Mouse (Mus musculus): ENCODE measurements around the gene Cd151.

Cd151 gene

GRCm38 (mm10) chr7:141469901-141470636 is 2.9 kb downstream of the Cd151 start:
- CTCF ChIA-PET: interaction anchor here in 3 of 4 experiments (0.5 to 3.8 kb wide), 7 partner anchors 11 to 67 kb away, joined by 3 to 46 read pairs (median 7); partner anchors contain the start of genes Cracr2b (in 1 of the 3), Pnpla2 (in 1 of the 3) and Rplp2 (in 1 of the 3)
- POLR2A ChIA-PET: interaction anchor here (0.5 to 38.4 kb wide), 16 partner anchors 3 to 411 kb away, joined by 3 to 944 read pairs (median 10); partner anchors contain the start of genes Cracr2b (in 3 of the 4), Pnpla2 (in 3 of the 4), Cd151 (in 2 of the 4) and Pidd1 (in 2 of the 4)

- POLR2A ChIA-PET: interaction anchor here in 3 of 4 experiments (0.5 to 38.4 kb wide), 13 partner anchors 3 to 771 kb away, joined by 3 to 944 read pairs (median 5); partner anchors contain the start of genes Cd151 (in 2 of the 3), Cracr2b (in 2 of the 3), Pnpla2 (in 2 of the 3) and Rplp2 (in 2 of the 3)
- CTCF ChIA-PET: interaction anchor here (0.5 to 3.8 kb wide), 6 partner anchors 10 to 67 kb away, joined by 3 to 46 read pairs (median 6); partner anchors contain the start of gene Cracr2b (in 1 of the 4)
Observed at GRCm38 (mm10) chr7:141470637-141470944, 3.4 kb downstream of the Cd151 start.

DNA sequence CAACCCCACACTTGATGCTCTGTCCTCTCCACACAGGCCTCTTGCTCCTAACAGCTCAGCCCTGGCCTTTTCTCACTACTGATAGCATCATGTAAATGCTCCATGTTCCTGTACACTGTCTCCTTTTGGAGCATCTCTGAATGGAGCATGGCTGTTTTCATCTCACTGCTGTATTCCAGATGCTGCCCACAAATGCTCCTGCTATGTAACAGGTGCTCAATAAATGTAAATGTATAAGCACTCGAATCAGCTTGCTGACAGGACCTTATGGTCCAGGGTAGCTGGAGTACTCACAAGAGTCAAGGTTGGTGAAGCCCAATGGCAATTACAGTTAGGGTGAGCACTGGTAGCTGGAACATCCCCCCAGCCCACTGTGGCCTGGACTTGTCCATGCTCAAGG is 4.0 kb downstream of the Cd151 start:
- ChIA-PET POLR2A (interaction anchor here in 3 of 4 experiments (0.7 to 38.4 kb wide), 9 partner anchors 2 to 771 kb away, joined by 3 to 944 read pairs (median 7); partner anchors contain the start of genes Cd151 (in 2 of the 3), Cracr2b (in 2 of the 3), Pnpla2 (in 2 of the 3) and Rplp2 (in 2 of the 3)), CTCF (interaction anchor here in 3 of 4 experiments (0.6 to 2.0 kb wide), 5 partner anchors 10 to 626 kb away, joined by 3 to 10 read pairs (median 5); partner anchors contain the start of gene Cracr2b (in 1 of the 3))

DNA sequence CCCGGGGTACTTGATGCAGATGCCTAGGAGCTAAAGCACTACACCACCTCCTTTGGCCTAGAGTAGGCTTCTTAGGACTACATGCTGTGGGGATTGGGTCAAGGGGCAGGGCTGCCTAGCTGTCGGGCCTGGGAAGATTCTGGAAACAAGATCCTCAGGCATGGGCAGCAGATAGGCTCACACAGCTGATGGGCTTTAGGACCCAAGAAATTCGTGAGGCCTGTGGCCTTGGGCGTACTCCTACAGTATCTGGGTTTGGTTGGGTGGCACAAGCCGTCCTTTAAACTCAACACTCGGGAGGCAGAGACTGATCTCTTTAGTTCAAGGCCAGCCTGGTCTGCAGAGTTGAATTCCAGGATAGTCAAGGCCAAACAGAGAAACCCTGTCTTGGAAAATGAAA is 5.0 kb downstream of the Cd151 start:
- ChIA-PET CTCF (interaction anchor here in 3 of 4 experiments (0.6 to 2.0 kb wide), 5 partner anchors 9 to 77 kb away, joined by 3 to 10 read pairs (median 5); partner anchors contain the start of gene Cracr2b (in 1 of the 3)), POLR2A (interaction anchor here in 2 of 4 experiments (0.6 to 38.4 kb wide), 6 partner anchors 1 to 87 kb away, joined by 4 to 944 read pairs (median 293); partner anchors contain the start of genes Cd151 (in 2 of the 2), Cracr2b (in 2 of the 2), Pnpla2 (in 2 of the 2) and Rplp2 (in 2 of the 2))

DNA sequence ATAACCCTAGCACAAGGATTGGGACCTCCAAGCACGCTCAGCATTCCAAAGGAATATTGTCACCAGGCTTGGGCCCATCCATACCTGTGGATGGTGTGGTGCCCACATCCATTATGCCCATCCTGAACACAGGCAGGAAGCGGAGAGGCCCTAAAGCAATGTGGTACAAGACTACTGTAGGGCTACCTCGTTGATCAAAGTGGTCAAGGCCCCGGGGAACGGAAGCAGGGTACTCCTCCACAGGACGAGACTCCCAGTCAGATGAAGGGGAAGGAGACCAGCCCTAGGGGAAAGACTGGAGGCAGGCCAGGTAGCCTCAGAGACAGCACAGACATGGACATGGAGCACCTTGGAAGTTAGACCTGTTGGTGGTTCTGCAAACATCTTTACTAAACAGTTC is 5.6 kb downstream of the Cd151 start:
- ChIA-PET POLR2A (interaction anchor here in 2 of 4 experiments (0.8 to 38.4 kb wide), 4 partner anchors 14 to 67 kb away, joined by 3 to 944 read pairs (median 292); partner anchors contain the start of genes Cd151 (in 2 of the 2), Cracr2b (in 2 of the 2), Pnpla2 (in 2 of the 2) and Rplp2 (in 2 of the 2)), CTCF (interaction anchor here in 2 of 4 experiments (1.8 to 2.0 kb wide), 2 partner anchors 8 kb away, joined by 7 to 10 read pairs; no protein-coding TSS in a partner anchor)

DNA sequence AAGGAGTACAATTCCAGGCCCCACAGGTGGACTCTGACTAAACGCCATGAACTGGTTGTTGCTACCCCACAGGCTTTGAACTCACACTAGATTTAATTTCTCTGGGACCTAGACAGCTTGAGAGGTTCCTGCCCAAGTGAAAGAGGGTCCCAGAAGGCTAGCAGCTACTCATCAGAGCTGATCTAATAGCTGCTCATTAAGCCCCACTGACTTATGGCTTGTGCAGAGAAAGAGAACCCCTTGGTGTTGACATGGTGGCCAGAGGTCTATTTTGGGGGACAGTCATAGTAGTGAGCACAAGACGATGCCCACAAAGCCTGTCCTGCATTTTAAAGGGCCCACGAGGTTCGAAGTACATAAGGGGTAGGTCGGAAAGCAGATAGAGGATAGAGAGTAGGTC is 7.0 kb downstream of the Cd151 start:
- POLR2A ChIA-PET: interaction anchor here (0.7 to 38.4 kb wide), 9 partner anchors 13 to 40 kb away, joined by 3 to 944 read pairs (median 4); partner anchors contain the start of genes Cd151 (in 2 of the 4), Cracr2b (in 2 of the 4), Pnpla2 (in 2 of the 4) and Rplp2 (in 2 of the 4)

DNA sequence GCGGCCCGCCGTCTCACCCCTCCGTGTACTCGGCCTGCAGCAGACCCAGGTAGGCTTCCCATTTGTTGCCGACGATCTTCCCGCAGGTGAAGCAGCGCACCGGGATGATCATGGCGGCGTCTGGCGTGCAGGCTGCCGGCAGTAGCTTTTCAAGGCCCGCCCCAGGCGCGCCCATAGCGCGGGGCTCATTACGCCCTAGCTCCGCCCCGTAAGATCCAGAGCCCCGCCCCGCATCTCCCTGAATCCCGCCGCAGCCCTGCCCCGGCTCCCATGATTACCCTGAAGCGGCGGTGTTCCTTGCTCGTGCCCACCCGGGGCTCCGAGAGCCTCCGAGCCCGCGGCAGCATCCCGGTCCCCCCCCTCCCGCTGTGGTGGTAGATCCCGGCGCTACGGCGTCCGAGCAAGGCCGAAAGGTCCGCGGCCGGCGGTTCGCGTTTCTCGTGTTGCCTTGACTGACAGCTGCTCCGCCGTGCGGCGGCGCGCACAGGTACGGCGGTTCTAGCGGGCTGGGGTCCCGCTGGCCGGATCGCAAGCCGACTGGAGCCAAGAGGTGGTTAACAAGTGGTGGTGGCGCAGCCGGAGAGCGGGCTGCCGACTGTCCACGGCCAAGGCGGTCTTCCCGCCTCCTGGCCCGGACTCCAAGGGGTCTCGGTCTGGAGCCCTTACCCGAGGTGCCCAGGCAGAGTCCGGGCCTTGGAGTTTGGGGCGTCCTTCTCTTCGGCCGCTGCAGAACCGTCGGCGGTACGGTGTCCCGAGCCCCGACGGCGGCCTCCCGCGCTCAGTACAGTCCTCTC is 8.0 kb downstream of the Cd151 start, which contains the start of the genes Polr2l and Tspan4:
Polr2l (minus strand) TSS at position 122 of the 794 bp plus-strand sequence.
Tspan4 (plus strand) TSS at position 230 of the 794 bp plus-strand sequence.
- CTCF ChIA-PET: interaction anchor here in 3 of 4 experiments (0.6 to 1.9 kb wide), 7 partner anchors 8 to 700 kb away, joined by 3 to 6 read pairs (median 4); partner anchors contain the start of genes Cd151 (in 1 of the 3) and Cracr2b (in 1 of the 3)
- POLR2A ChIA-PET: interaction anchor here (0.5 to 38.4 kb wide), 64 partner anchors 9 to 620 kb away, joined by 3 to 944 read pairs (median 4); partner anchors contain the start of genes Chid1 (in 3 of the 4), Pnpla2 (in 3 of the 4), Cd151 (in 2 of the 4) and Cracr2b (in 2 of the 4)

More for the DNA sequence above, 7.0 kb downstream of the Cd151 start:
- CTCF ChIA-PET: interaction anchor here in 2 of 4 experiments (0.6 to 1.3 kb wide), 2 partner anchors 15 to 66 kb away, joined by 3 read pairs; no protein-coding TSS in a partner anchor

- ChIA-PET POLR2A (interaction anchor here in 3 of 4 experiments (0.7 to 38.4 kb wide), 45 partner anchors 8 to 619 kb away, joined by 3 to 944 read pairs (median 4); partner anchors contain the start of genes Chid1 (in 3 of the 3), Pnpla2 (in 3 of the 3), Cd151 (in 2 of the 3) and Cracr2b (in 2 of the 3)), CTCF (interaction anchor here in 3 of 4 experiments (0.6 to 2.0 kb wide), 7 partner anchors 9 to 534 kb away, joined by 3 to 9 read pairs (median 4); partner anchors contain the start of genes Cd151 (in 1 of the 3) and Cracr2b (in 1 of the 3))
Observed at GRCm38 (mm10) chr7:141475805-141476158, 8.6 kb downstream of the Cd151 start.

- CTCF ChIA-PET: interaction anchor here (0.6 to 2.0 kb wide), 17 partner anchors 8 to 1335 kb away, joined by 3 to 11 read pairs (median 4); partner anchors contain the start of genes Cd151 (in 1 of the 4), Cracr2b (in 1 of the 4) and Eps8l2 (in 1 of the 4)
Observed at GRCm38 (mm10) chr7:141476226-141476980, 9.2 kb downstream of the Cd151 start.

GRCm38 (mm10) chr7:141476981-141477370 is 9.8 kb downstream of the Cd151 start:
- ChIA-PET CTCF (interaction anchor here in 3 of 4 experiments (0.6 to 2.0 kb wide), 16 partner anchors 9 to 1336 kb away, joined by 3 to 9 read pairs (median 4); partner anchors contain the start of genes Cracr2b (in 1 of the 3) and Eps8l2 (in 1 of the 3)), POLR2A (interaction anchor here in 3 of 4 experiments (0.6 to 38.4 kb wide), 23 partner anchors 8 to 596 kb away, joined by 3 to 944 read pairs (median 5); partner anchors contain the start of genes Pnpla2 (in 3 of the 3), Cd151 (in 2 of the 3), Chid1 (in 2 of the 3) and Cracr2b (in 2 of the 3))

More at GRCm38 (mm10) chr7:141476226-141476980, 9.2 kb downstream of the Cd151 start:
- POLR2A ChIA-PET: interaction anchor here (0.6 to 38.4 kb wide), 45 partner anchors 8 to 1550 kb away, joined by 3 to 944 read pairs (median 4); partner anchors contain the start of genes Chid1 (in 3 of the 4), Pnpla2 (in 3 of the 4), Cd151 (in 2 of the 4) and Cracr2b (in 2 of the 4)

GRCm38 (mm10) chr7:141477578-141478269 is 10.5 kb downstream of the Cd151 start:
- POLR2A ChIA-PET: interaction anchor here in 3 of 4 experiments (0.6 to 38.4 kb wide), 13 partner anchors 9 to 597 kb away, joined by 3 to 944 read pairs (median 5); partner anchors contain the start of genes Pnpla2 (in 3 of the 3), Cd151 (in 2 of the 3), Chid1 (in 2 of the 3) and Cracr2b (in 2 of the 3)
- CTCF ChIA-PET: interaction anchor here in 3 of 4 experiments (0.6 to 2.0 kb wide), 10 partner anchors 9 to 538 kb away, joined by 3 to 9 read pairs (median 4); partner anchors contain the start of genes Cracr2b (in 1 of the 3) and Eps8l2 (in 1 of the 3)

- ChIA-PET POLR2A (interaction anchor here in 2 of 4 experiments (1.0 to 38.4 kb wide), 5 partner anchors 19 to 69 kb away, joined by 3 to 944 read pairs (median 7); partner anchors contain the start of genes Cd151 (in 2 of the 2), Chid1 (in 2 of the 2), Cracr2b (in 2 of the 2) and Pnpla2 (in 2 of the 2)), CTCF (interaction anchor here in 2 of 4 experiments (0.6 to 1.3 kb wide), 3 partner anchors 10 to 19 kb away, joined by 3 read pairs; no protein-coding TSS in a partner anchor)
Observed at GRCm38 (mm10) chr7:141478270-141478748, 11.1 kb downstream of the Cd151 start.

- ChIA-PET POLR2A (interaction anchor here in 3 of 4 experiments (0.5 to 38.4 kb wide), 37 partner anchors 9 to 443 kb away, joined by 3 to 944 read pairs (median 5); partner anchors contain the start of genes Chid1 (in 3 of the 3), Pnpla2 (in 3 of the 3), Cd151 (in 2 of the 3) and Cracr2b (in 2 of the 3)), CTCF (interaction anchor here (0.5 to 4.7 kb wide), 88 partner anchors 9 to 769 kb away, joined by 3 to 49 read pairs (median 4); partner anchors contain the start of genes Cd151 (in 2 of the 4), Chid1 (in 2 of the 4), Taldo1 (in 2 of the 4) and Cracr2b (in 1 of the 4))
Observed at GRCm38 (mm10) chr7:141480842-141481497, 13.8 kb downstream of the Cd151 start.

Measured in embryonic stem cell, embryonic (primary cell).